Mouse (Mus musculus) testis, adult 2 months (tissue): ENCODE measurements around the gene Cdk12.

Source experiments
- CTCF ChIP-seq: fragments of 200-500 bp; IDR thresholded peaks from 2 replicates; pipeline ENCODE4 v1.5.1; 2012; ENCODE audit warnings: low read depth, mild to moderate bottlenecking, inconsistent platforms, low read length, moderate library complexity; ENCODE audit not compliant: control insufficient read depth, insufficient read depth, insufficient replicate concordance
- POLR2A ChIP-seq: fragments of 200-500 bp; IDR thresholded peaks from 2 replicates; pipeline ENCODE4 v1.6.1; 2012; ENCODE audit warnings: low read depth, mild to moderate bottlenecking, inconsistent platforms, low read length, moderate library complexity; ENCODE audit not compliant: control insufficient read depth

GRCm38 (mm10) chr11:98287531-98287930 is 84.7 kb downstream of the Cdk12 start:
- TF ChIP-seq CTCF, result no peak
- TF ChIP-seq POLR2A, result no peak
